Mouse (Mus musculus): ENCODE results near the gene Tmem156. TPM values are rescaled to one million over a fixed set of nuclear protein-coding genes. Genes with fewer than 3 reads are reported as not detected.
A peak's percentile ranks its signal among the peaks of the same experiment; 100 is the strongest.

Tmem156 gene
- polyA plus RNA-seq, 1 experiment from 2014 or later, result not detected

- ChIA-PET POLR2A (no interaction called here), CTCF (interaction anchor here (1.2 kb wide), 1 partner anchor 42 kb away, joined by 3 read pairs; no protein-coding TSS in a partner anchor)
- ATAC-seq, result no peak
- no peaks in the 10 kb centered on the region for H3K27me3 ChIP-seq
- no peak for DNase-seq (ENCODE audit: low read depth, low spot score)
- in situ Hi-C loops (cut with MboI; ENCODE audit: low pct_unique_long_range_greater_than_20kb), result no loop called here
- no peak for TF ChIP-seq CTCF (IDR thresholded peaks at IDR 0.05)
These were observed 5.5 kb upstream of the Tmem156 start for GRCm38 (mm10) chr5:65097457-65097856.

GRCm38 (mm10) chr5:65096805-65097204, 4.9 kb upstream of the Tmem156 start:
- ChIA-PET CTCF (interaction anchor here (1.2 kb wide), 1 partner anchor 42 kb away, joined by 3 read pairs; no protein-coding TSS in a partner anchor), POLR2A (no interaction called here)
- H3K27me3 ChIP-seq, result no peaks in the 10 kb centered on the region
- DNase-seq (ENCODE audit: low read depth, low spot score), result no peak
- TF ChIP-seq CTCF (IDR thresholded peaks at IDR 0.05), result no peak
- in situ Hi-C loops (cut with MboI; ENCODE audit: low pct_unique_long_range_greater_than_20kb), result no loop called here
- no peak for ATAC-seq

GRCm38 (mm10) chr5:65096082-65096481, 4.2 kb upstream of the Tmem156 start:
- no peak for DNase-seq (ENCODE audit: low read depth, low spot score)
- POLR2A ChIA-PET, result no interaction called here
- no peak for TF ChIP-seq CTCF (IDR thresholded peaks at IDR 0.05)
- in situ Hi-C loops (cut with MboI; ENCODE audit: low pct_unique_long_range_greater_than_20kb), result no loop called here
- ATAC-seq, result no peak
- CTCF ChIA-PET, result interaction anchor here (1.6 kb wide), 1 partner anchor 20 kb away, joined by 6 read pairs; no protein-coding TSS in a partner anchor
- H3K27me3 ChIP-seq, result no peaks in the 10 kb centered on the region

GRCm38 (mm10) chr5:65094902-65095545, 3.1 kb upstream of the Tmem156 start:
- POLR2A ChIA-PET, result no interaction called here
- in situ Hi-C loops (cut with MboI; ENCODE audit: low pct_unique_long_range_greater_than_20kb), result no loop called here

GRCm38 (mm10) chr5:65093769-65094168, 1.8 kb upstream of the Tmem156 start:
- in situ Hi-C loops (cut with MboI; ENCODE audit: low pct_unique_long_range_greater_than_20kb), result no loop called here
- POLR2A ChIA-PET, result no interaction called here
- ATAC-seq (no peak), DNase-seq (ENCODE audit: low read depth, low spot score) (no peak)
- H3K27me3 ChIP-seq, result no peaks in the 10 kb centered on the region
- CTCF ChIA-PET, result interaction anchor here (1.1 kb wide), 1 partner anchor 19 kb away, joined by 3 read pairs; no protein-coding TSS in a partner anchor
- TF ChIP-seq CTCF (IDR thresholded peaks at IDR 0.05), result no peak

More at GRCm38 (mm10) chr5:65094902-65095545, 3.1 kb upstream of the Tmem156 start:
- no peak for DNase-seq (ENCODE audit: low read depth, low spot score)
- no peak for TF ChIP-seq CTCF (IDR thresholded peaks at IDR 0.05)
- no peaks in the 10 kb centered on the region for H3K27me3 ChIP-seq
- CTCF ChIA-PET, result interaction anchor here (0.7 to 1.6 kb wide), 2 partner anchors 9 to 19 kb away, joined by 3 to 6 read pairs; no protein-coding TSS in a partner anchor
- ATAC-seq, result no peak

GRCm38 (mm10) chr5:65091184-65091858, 611 bp downstream of the Tmem156 start:
- ChIA-PET POLR2A (interaction anchor here (0.6 kb wide), 1 partner anchor 114 kb away, joined by 4 read pairs; no protein-coding TSS in a partner anchor), CTCF (no interaction called here)
- H3K27me3 ChIP-seq, result no peaks in the 10 kb centered on the region
- no peak for TF ChIP-seq CTCF (IDR thresholded peaks at IDR 0.05)
- ATAC-seq (no peak), DNase-seq (ENCODE audit: low read depth, low spot score) (no peak)
- in situ Hi-C loops (cut with MboI; ENCODE audit: low pct_unique_long_range_greater_than_20kb), result no loop called here

GRCm38 (mm10) chr5:65089707-65090106, 2.2 kb downstream of the Tmem156 start:
- ATAC-seq (no peak), DNase-seq (ENCODE audit: low read depth, low spot score) (no peak)
- no peak for TF ChIP-seq CTCF (IDR thresholded peaks at IDR 0.05)
- in situ Hi-C loops (cut with MboI; ENCODE audit: low pct_unique_long_range_greater_than_20kb), result no loop called here
- POLR2A ChIA-PET, result no interaction called here
- CTCF ChIA-PET, result no interaction called here
- H3K27me3 ChIP-seq, result peaks cover 1% of the 10 kb centered on the region

GRCm38 (mm10) chr5:65086522-65086921, 5.4 kb downstream of the Tmem156 start:
- POLR2A ChIA-PET, result no interaction called here
- no peak for ATAC-seq
- peaks cover 6% of the 10 kb centered on the region for H3K27me3 ChIP-seq
- in situ Hi-C loops (cut with MboI; ENCODE audit: low pct_unique_long_range_greater_than_20kb), result no loop called here
- DNase-seq (ENCODE audit: low read depth, low spot score), result peak; percentile 50
- TF ChIP-seq CTCF (IDR thresholded peaks at IDR 0.05), result no peak
- CTCF ChIA-PET, result interaction anchor here (1.0 kb wide), 2 partner anchors 11 to 15 kb away, joined by 3 read pairs; no protein-coding TSS in a partner anchor

- DNase-seq (ENCODE audit: low read depth, low spot score) (no peak), ATAC-seq (no peak)
- in situ Hi-C loops (cut with MboI; ENCODE audit: low pct_unique_long_range_greater_than_20kb), result no loop called here
- ChIA-PET POLR2A (no interaction called here), CTCF (interaction anchor here (0.8 kb wide), 1 partner anchor 10 kb away, joined by 3 read pairs; no protein-coding TSS in a partner anchor)
- H3K27me3 ChIP-seq, result peaks cover 6% of the 10 kb centered on the region
- TF ChIP-seq CTCF (IDR thresholded peaks at IDR 0.05), result no peak
These were observed 10.1 kb downstream of the Tmem156 start for GRCm38 (mm10) chr5:65081836-65082235.

GRCm38 (mm10) chr5:65079881-65080280, 12.1 kb downstream of the Tmem156 start:
- CTCF ChIA-PET, result interaction anchor here (0.7 to 0.9 kb wide), 2 partner anchors 14 to 49 kb away, joined by 3 to 4 read pairs; no protein-coding TSS in a partner anchor
- DNase-seq (ENCODE audit: low read depth, low spot score) (no peak), ATAC-seq (no peak)
- POLR2A ChIA-PET, result interaction anchor here (0.8 kb wide), 1 partner anchor 142 kb away, joined by 7 read pairs; no protein-coding TSS in a partner anchor
- TF ChIP-seq CTCF (IDR thresholded peaks at IDR 0.05), result no peak
- H3K27me3 ChIP-seq, result peaks cover 6% of the 10 kb centered on the region
- in situ Hi-C loops (cut with MboI; ENCODE audit: low pct_unique_long_range_greater_than_20kb), result no loop called here

- ATAC-seq (no peak), DNase-seq (ENCODE audit: low read depth, low spot score) (no peak)
- CTCF ChIA-PET, result no interaction called here
- in situ Hi-C loops (cut with MboI; ENCODE audit: low pct_unique_long_range_greater_than_20kb), result no loop called here
- peak; percentile 23 for TF ChIP-seq CTCF (IDR thresholded peaks at IDR 0.05)
- POLR2A ChIA-PET, result no interaction called here
- H3K27me3 ChIP-seq, result no peaks in the 10 kb centered on the region
These were observed 13.9 kb downstream of the Tmem156 start for GRCm38 (mm10) chr5:65078081-65078480.
